ENCODE assay signal across 12 mouse cellular contexts in the genomic region with DNA sequence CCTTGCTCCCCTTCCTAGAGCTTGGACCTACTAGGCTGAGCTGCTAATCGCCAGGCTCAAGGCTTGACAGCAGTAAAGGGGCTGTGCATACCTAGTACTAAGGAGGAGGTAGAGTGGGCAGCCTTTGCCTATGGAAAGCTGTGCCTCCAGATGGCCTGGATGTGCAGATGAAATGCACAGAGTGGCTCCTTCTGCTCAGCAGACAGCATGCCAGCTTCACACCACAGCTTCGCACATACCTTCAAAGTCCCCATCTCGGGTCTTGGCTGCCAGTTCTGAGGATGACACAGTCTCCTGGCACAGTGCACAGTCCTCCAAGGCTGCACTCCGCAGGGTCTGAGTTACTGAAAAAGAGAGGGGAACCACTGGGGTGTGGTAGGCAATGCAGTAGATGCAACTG. TPM values are rescaled to one million over a fixed set of nuclear protein-coding genes. Genes with fewer than 3 reads are reported as not detected.
DNase-seq lines count a peak whose midpoint lies in the region; TF ChIP-seq lines count a peak whose summit lies in the region.
"Had no signal": no experiment of that assay in that cellular context is flagged by ENCODE, and none has a peak within 500 bp of the region (broad histone marks: within the 10 kb centered on the region; RNA-seq: fewer than 3 reads in every experiment).

No protein-coding gene starts in this region.

- no peak for TF ChIP-seq CTCF in brain, embryonic 14.5 days (IDR thresholded peaks at IDR 0.05; ENCODE audit: borderline replicate concordance, extremely low read depth, insufficient read depth, insufficient read length)
- TF ChIP-seq CTCF in gastrocnemius, adult 2 months (IDR thresholded peaks at IDR 0.05): no peak

- no peak overlapping the region for H3K4me3 ChIP-seq in gastrocnemius, adult 2 months
- H3K4me3 ChIP-seq: erythroblast, embryonic 14.5 days; heart, embryonic 13.5 days; liver, embryonic 15.5 days; midbrain, embryonic 12.5 days had no signal

- TF ChIP-seq POLR2A in brain, embryonic 14.5 days (IDR thresholded peaks at IDR 0.05; ENCODE audit: borderline replicate concordance, extremely low read depth, insufficient read depth, insufficient read length, poor library complexity, severe bottlenecking): no peak

- intact Hi-C loops in gastrocnemius, adult 2 months (cut with DNase I): no loop called here
- intact Hi-C loops in heart, postnatal 36 days (cut with DNase I): no loop called here

- peak; percentile 70 for DNase-seq in cerebellum, adult 11-12 months
- DNase-seq in cerebellum, adult 11 months: no peak
- peak; percentile 71 for DNase-seq in brain, embryonic 14.5 days (ENCODE audit: low read depth)
- peak; percentile 49 to 65 for DNase-seq in frontal cortex, postnatal 10 days (ENCODE audit: low spot score in 2 of 2)
- peak; percentile 43 for DNase-seq in naive thymus-derived CD4-positive, alpha-beta T cell, adult 2 months (ENCODE audit: low read depth)
- no peak for DNase-seq in urinary bladder, postnatal 4 days (ENCODE audit: low spot score in 2 of 2)
- no peak for DNase-seq in gastrocnemius, adult 2 months
- DNase-seq in heart, postnatal 36 days: no peak

- no peak overlapping the region for H3K27ac ChIP-seq in gastrocnemius, adult 2 months
- H3K27ac ChIP-seq: heart, embryonic 13.5 days; liver, embryonic 15.5 days; midbrain, embryonic 12.5 days had no signal

RNA-seq across cellular contexts. Expression of a gene that starts 9.7 kb away (rescaled TPM):
- polyA plus RNA-seq in brain, embryonic 14.5 days (2012; rRNA removed): 89.3 and 99.7 TPM in 2 replicates
- 10 to 100 TPM; 25.8 to 35.6 TPM for total RNA-seq in gastrocnemius, adult 2 months (2021)
- total RNA-seq in heart, postnatal 36 days (2021): 10 to 100 TPM; 73.8 to 84.6 TPM

RNA-seq across cellular contexts. Expression of a gene that starts 27.9 kb away (rescaled TPM):
- 6.8 and 7.5 TPM in 2 replicates for polyA plus RNA-seq in brain, embryonic 14.5 days (2012; rRNA removed)
- 1 to 10 TPM; 3.2 to 4.2 TPM for total RNA-seq in gastrocnemius, adult 2 months (2021)
- 1 to 10 TPM; 3.4 to 4.1 TPM for total RNA-seq in heart, postnatal 36 days (2021)

RNA-seq across cellular contexts. Expression of a gene that starts 28.0 kb away (rescaled TPM):
- polyA plus RNA-seq in brain, embryonic 14.5 days (2012; rRNA removed): 0.75 and 2.0 TPM in 2 replicates
- total RNA-seq in gastrocnemius, adult 2 months (2021): 1 to 10 TPM; 1.1 to 2.1 TPM
- total RNA-seq in heart, postnatal 36 days (2021): 1 to 10 TPM; 2.6 to 3.5 TPM
- polyA plus RNA-seq: erythroblast, embryonic 14.5 days had no signal

Comparison
In these comparisons a context has a peak if more than half of its experiments do, and no peak if none do; other contexts are left out.
1. DNase-seq: peak in cerebellum, adult 11-12 months (single experiment), brain, embryonic 14.5 days (single experiment), frontal cortex, postnatal 10 days (2 of 2) and naive thymus-derived CD4-positive, alpha-beta T cell, adult 2 months (single experiment); none in cerebellum, adult 11 months (single experiment), urinary bladder, postnatal 4 days (0 of 2), gastrocnemius, adult 2 months (single experiment) and heart, postnatal 36 days (0 of 2).